Mouse (Mus musculus) bone marrow, adult 2 months (tissue): ENCODE results near the gene Prss3. TPM values are rescaled to one million over a fixed set of nuclear protein-coding genes. Genes with fewer than 3 reads are reported as not detected.
"Not testable (repeated sequence)": the region's sequence is repeated elsewhere in the genome, so short reads cannot be mapped to it uniquely, and the experiment has no call there.

Experiments
- H3K27ac ChIP-seq: fragments of 200-500 bp; 2 replicates; pipeline ENCODE4 v1.5.1; 2012; ENCODE audit warnings: low read depth, mild to moderate bottlenecking, control low read depth, inconsistent platforms, low read length; ENCODE audit not compliant: control insufficient read depth, poor library complexity, insufficient read depth
- H3K4me1 ChIP-seq: fragments of 200-500 bp; 2 replicates; pipeline ENCODE4 v1.6.1; 2011; ENCODE audit warnings: low read length; ENCODE audit not compliant: control insufficient read depth, insufficient read depth
- H3K4me3 ChIP-seq: fragments of 200-500 bp; replicated peaks from 2 replicates; pipeline ENCODE3; 2011; ENCODE audit warnings: mild to moderate bottlenecking, low read depth, low read length, control low read depth; ENCODE audit not compliant: control insufficient read depth
- CTCF ChIP-seq: fragments of 200-500 bp; IDR thresholded peaks from 2 replicates; pipeline ENCODE4 v1.5.1; 2011; ENCODE audit warnings: low read length, control low read depth; ENCODE audit not compliant: control insufficient read depth, insufficient read depth
- POLR2A ChIP-seq: fragments of 200-500 bp; IDR thresholded peaks from 2 replicates; pipeline ENCODE4 v1.6.1; 2011; ENCODE audit warnings: low read depth, mild to moderate bottlenecking, control low read depth, low read length, borderline replicate concordance; ENCODE audit not compliant: control insufficient read depth
- WGBS: fragments of 180-500 bp; shearing (Covaris S2); methylation state at CpG from one replicate; pipeline ENCODE4 v1.1.7; 2018; 5-methylcytosine and 5-hydroxymethylcytosine counted together
- polyA plus RNA-seq: library from polyadenylated mRNA; stranded (reverse); fragments of >200 nt; gene quantifications from 2 replicates; pipeline ENCODE4 v1.2.4, GENCODE M21; 2011; ENCODE audit warnings: low replicate concordance; ENCODE audit not compliant: missing spikeins, insufficient read depth, insufficient read length

Prss3 gene
- not detected in 2 replicates for polyA plus RNA-seq

DNA sequence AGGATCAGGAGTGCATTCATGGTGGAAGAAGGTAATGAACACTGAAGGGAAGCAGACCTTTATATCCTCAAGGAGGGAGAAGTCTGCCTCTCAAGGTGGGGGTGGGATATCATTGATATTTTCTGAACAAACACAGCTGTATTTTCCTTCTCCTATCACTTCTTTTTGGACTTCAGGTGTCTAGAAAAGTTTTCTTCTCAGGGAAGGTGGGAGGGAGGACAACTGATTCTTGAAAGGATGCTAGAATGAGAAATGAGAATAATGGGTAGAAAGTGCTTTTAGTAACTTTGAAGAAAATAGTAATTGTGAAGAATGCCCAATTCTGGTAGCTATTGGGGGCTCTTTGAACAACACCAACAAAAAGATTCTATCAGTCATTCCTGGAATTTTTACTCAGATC is at the start of gene Prss3:
Gene Prss3 (minus strand): TSS at position 101 of the 400 bp plus-strand sequence.
- not testable (repeated sequence) for H3K27ac ChIP-seq, H3K4me3 ChIP-seq, H3K4me1 ChIP-seq

- not testable (repeated sequence) for H3K27ac ChIP-seq, H3K4me1 ChIP-seq, H3K4me3 ChIP-seq
Observed at GRCm38 (mm10) chr6:41392056-41392455, 14.6 kb upstream of the Prss3 start, which contains the start of gene Gm5771. Gm5771 (plus strand) TSS chr6:41392356.

GRCm38 (mm10) chr6:41391640-41392039 is 14.2 kb upstream of the Prss3 start:
- H3K27ac ChIP-seq, H3K4me3 ChIP-seq, H3K4me1 ChIP-seq: not testable (repeated sequence)
- WGBS: 60% methylated on average over 1 of the region's 1 CpGs

DNA sequence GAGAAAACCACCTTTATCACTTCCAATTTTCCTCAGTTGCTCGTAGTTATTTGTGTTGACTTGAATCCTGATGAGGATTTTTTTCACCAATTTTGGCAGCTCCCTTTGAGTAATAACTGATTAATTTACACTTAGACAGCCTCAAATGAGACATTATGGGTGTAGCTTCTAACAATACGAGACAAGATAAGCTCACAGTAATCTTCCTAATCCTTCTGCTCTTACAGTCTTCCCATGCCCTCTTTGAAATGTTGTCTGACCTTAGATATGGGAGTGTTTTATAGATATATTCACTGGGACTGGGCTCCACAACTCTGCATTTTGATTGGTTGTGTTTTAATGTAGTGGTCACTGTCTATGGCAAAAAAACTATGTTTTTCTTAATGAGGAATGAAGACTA is 9.3 kb upstream of the Prss3 start:
- 67% methylated on average over 2 of the region's 2 CpGs for WGBS
- TF ChIP-seq CTCF (no peak), POLR2A (no peak)
- H3K4me3 ChIP-seq: no peak overlapping the region
- H3K27ac ChIP-seq: no peak overlapping the region
- H3K4me1 ChIP-seq: no peaks in the 10 kb centered on the region

DNA sequence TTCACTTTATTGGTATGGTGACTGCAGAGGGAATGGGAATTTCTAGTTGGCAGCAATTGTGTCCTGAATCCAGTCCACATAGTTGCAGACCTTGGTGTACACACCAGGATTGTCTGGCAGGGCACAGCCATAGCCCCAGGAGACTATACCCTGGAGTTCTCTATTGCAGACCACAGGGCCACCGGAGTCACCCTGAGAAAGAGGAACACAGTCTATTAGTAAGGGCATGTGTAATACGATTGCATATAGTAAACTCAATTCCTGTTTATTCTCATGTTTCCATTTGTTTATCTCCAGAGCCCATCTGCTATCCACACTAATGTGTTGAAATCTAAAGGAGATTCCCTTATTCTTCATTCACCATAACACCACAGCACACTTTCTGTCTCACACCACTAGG is 3.7 kb downstream of the Prss3 start:
- H3K27ac ChIP-seq, H3K4me1 ChIP-seq, H3K4me3 ChIP-seq: not testable (repeated sequence)
- 36% methylated on average over 2 of the region's 2 CpGs for WGBS

- TF ChIP-seq POLR2A: no peak
- TF ChIP-seq CTCF: no peak
Observed at GRCm38 (mm10) chr6:41353932-41354331, 23.5 kb downstream of the Prss3 start, which contains the start of gene Try10. Try10 (plus strand) TSS chr6:41354105.

More at GRCm38 (mm10) chr6:41353932-41354331, 23.5 kb downstream of the Prss3 start, which contains the start of gene Try10:
- Histone ChIP-seq H3K4me3 (no peak within 1 kb of the TSS), H3K27ac (no peak within 1 kb of the TSS), H3K4me1 (no peaks in the 10 kb centered on the region)
- 77% methylated on average over 2 of the region's 2 CpGs for WGBS

Other genes with a start within 250 kb of the Prss3 start
- gene Try4, start 75.4 kb downstream of the Prss3 start, polyA plus RNA-seq: not detected in 2 replicates
- gene Try5, start 60.8 kb downstream of the Prss3 start, polyA plus RNA-seq: not detected in 2 replicates
- gene Try10, start 23.6 kb downstream of the Prss3 start, polyA plus RNA-seq: not detected in 2 replicates
- not detected in 2 replicates for gene Gm5771, start 14.7 kb upstream of the Prss3 start, polyA plus RNA-seq
- gene Gm10334, start 68.5 kb upstream of the Prss3 start, polyA plus RNA-seq: not detected in 2 replicates
- not detected in 2 replicates for gene Prss1, start 81.3 kb upstream of the Prss3 start, polyA plus RNA-seq
- gene Prss2, start 144.1 kb upstream of the Prss3 start, polyA plus RNA-seq: not detected in 2 replicates
- gene Ephb6, start 227.8 kb upstream of the Prss3 start, polyA plus RNA-seq: 2.4 TPM in 1 of 2 replicates, not detected in the other